Mouse (Mus musculus): Measurements from ENCODE around the gene Actl11.

GRCm38 (mm10) chr9:107904726-107905125, 23.5 kb upstream of the Actl11 start:
- peak; percentile 90 for TF ChIP-seq CTCF (IDR thresholded peaks at IDR 0.05; ENCODE audit: borderline replicate concordance, insufficient read depth, low read depth, low read length)
- no peak for TF ChIP-seq POLR2A (IDR thresholded peaks at IDR 0.05; ENCODE audit: borderline replicate concordance, insufficient read depth, low read length)
